Mouse (Mus musculus) liver, postnatal 0 days (tissue): ENCODE results near the gene Mpig6b. TPM values are rescaled to one million over a fixed set of nuclear protein-coding genes. Genes with fewer than 3 reads are reported as not detected.
A peak's percentile ranks its signal among the peaks of the same experiment; 100 is the strongest.

Source experiments
- ATAC-seq: fragments of 200-750 bp; cut with Nextera tagmentation; 2 replicates; pipeline ENCODE4 v1.8.0; 2017; ENCODE audit warnings: mild to moderate bottlenecking, moderate library complexity
- DNase-seq: peaks from one replicate; pipeline ENCODE4 v3.0.0-alpha.2; 2016
- H3K27ac ChIP-seq: fragments of 300-500 bp; sonication (generic); 2 replicates; pipeline ENCODE4 v1.5.1; 2014; ENCODE audit warnings: antibody characterized with exemption, moderate library complexity, mild to moderate bottlenecking, low read depth
- H3K27me3 ChIP-seq: fragments of 300-500 bp; sonication (generic); 2 replicates; pipeline ENCODE4 v1.6.1; 2014; ENCODE audit warnings: low read length, control low read depth, mixed read lengths; ENCODE audit not compliant: insufficient read depth
- H3K36me3 ChIP-seq: fragments of 300-500 bp; sonication (generic); replicated peaks from 2 replicates; pipeline ENCODE4 v1.6.1; 2014; ENCODE audit warnings: mild to moderate bottlenecking, control low read depth, low read length, moderate library complexity, mixed read lengths; ENCODE audit not compliant: insufficient read depth
- H3K4me1 ChIP-seq: fragments of 300-500 bp; sonication (generic); 2 replicates; pipeline ENCODE4 v1.6.1; 2014; ENCODE audit warnings: antibody characterized with exemption, mild to moderate bottlenecking, control low read depth; ENCODE audit not compliant: insufficient read depth
- H3K4me2 ChIP-seq: fragments of 300-500 bp; sonication (generic); 2 replicates; pipeline ENCODE4 v1.6.1; 2014; ENCODE audit warnings: low read depth, mild to moderate bottlenecking, low read length, moderate library complexity, mixed read lengths
- H3K4me3 ChIP-seq: fragments of 300-500 bp; sonication (generic); 2 replicates; pipeline ENCODE4 v1.5.1; 2014; ENCODE audit warnings: low read depth, low read length
- H3K9ac ChIP-seq: fragments of 300-500 bp; sonication (generic); replicated peaks from 2 replicates; pipeline ENCODE4 v1.6.1; 2014; ENCODE audit warnings: mild to moderate bottlenecking, moderate library complexity
- H3K9me3 ChIP-seq: fragments of 300-500 bp; sonication (generic); 2 replicates; pipeline ENCODE4 v1.6.1; 2016; ENCODE audit warnings: mild to moderate bottlenecking, control low read depth, low read length, mixed read lengths
- CTCF ChIP-seq: sonication (generic); IDR thresholded peaks from 2 replicates; pipeline ENCODE4 v1.5.1; 2016; ENCODE audit warnings: antibody characterized with exemption, low read depth
- EP300 ChIP-seq: IDR thresholded peaks from 2 replicates; pipeline ENCODE4 v1.6.1; 2016; ENCODE audit warnings: antibody characterized with exemption, low read depth, mild to moderate bottlenecking
- WGBS: fragments of 180-500 bp; shearing (Covaris S2); extraction: QIAGEN DNeasy Blood & Tissue Kit; methylation state at CpG from one replicate; pipeline ENCODE4 v1.1.7; 2014; ENCODE audit not compliant: insufficient replicate concordance; 5-methylcytosine and 5-hydroxymethylcytosine counted together
- polyA plus RNA-seq: library from polyadenylated mRNA; unstranded; fragments of >200 nt; fragmentation: Nextera tagmentation; extraction: Ambion mirVana; gene quantifications from 2 replicates; pipeline ENCODE4 v1.2.1, GENCODE M21; 2015

The Mpig6b gene
- polyA plus RNA-seq, 1 experiment from 2014 or later, result 6.5 TPM

DNA sequence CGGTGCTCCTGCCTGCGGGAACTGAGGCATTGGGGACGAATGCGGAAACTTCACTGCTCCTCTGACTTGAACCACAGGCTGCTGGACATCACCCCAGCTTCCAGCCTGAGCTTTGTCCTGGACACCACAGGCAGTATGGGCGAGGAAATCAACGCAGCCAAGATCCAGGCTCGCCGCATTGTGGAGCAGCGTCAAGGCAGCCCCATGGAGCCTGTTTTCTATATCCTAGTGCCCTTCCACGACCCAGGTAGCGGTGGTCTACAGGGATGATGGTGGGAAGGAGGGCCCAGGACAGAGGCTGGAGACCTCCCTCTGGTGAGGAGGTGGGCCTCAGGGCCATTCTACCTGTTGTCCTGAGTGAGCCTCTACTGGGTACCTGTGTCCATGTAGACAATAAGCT is 46.1 kb downstream of the Mpig6b start:
- Histone ChIP-seq H3K36me3 (peaks cover 17% of the 10 kb centered on the region), H3K4me1 (peaks cover 25% of the 10 kb centered on the region), H3K27me3 (0 out of 2 replicates have a peak, but pooled peaks cover 3% of the 10 kb centered on the region), H3K4me3 (no peak overlapping the region), H3K27ac (no peak overlapping the region), H3K9me3 (no peaks in the 10 kb centered on the region), H3K9ac (no peak overlapping the region), H3K4me2 (no peak overlapping the region)
- DNase-seq (peak; percentile 13), ATAC-seq (no peak)
- TF ChIP-seq EP300 (no peak), CTCF (no peak)
- 81% methylated on average over 11 of the region's 11 CpGs for WGBS

DNA sequence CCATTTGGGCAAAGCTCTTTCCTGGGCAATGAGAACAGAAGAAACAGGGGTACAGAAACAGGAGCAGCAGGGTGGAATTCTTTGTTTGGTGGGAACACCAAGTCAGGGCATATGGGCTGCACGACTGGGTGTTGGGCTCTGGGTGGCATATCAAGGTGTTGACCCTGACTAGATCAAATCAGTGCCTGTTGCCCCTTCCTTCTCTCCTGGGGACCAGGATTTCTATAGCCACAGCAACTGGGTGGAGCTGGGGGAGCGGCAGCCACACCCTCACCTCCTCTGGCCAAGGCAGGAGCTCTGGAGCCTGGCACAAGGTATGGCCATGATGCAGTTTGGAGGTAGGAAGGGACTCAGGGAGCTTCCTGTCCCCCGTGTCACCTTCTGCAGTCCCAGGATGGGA is 47.8 kb downstream of the Mpig6b start:
- no peak overlapping the region for H3K4me3 ChIP-seq
- TF ChIP-seq EP300 (no peak), CTCF (no peak)
- H3K4me1 ChIP-seq, result peaks cover 12% of the 10 kb centered on the region
- 0 out of 2 replicates have a peak, but pooled peaks cover under 1% of the 10 kb centered on the region for H3K27me3 ChIP-seq
- H3K9me3 ChIP-seq, result no peaks in the 10 kb centered on the region
- ATAC-seq, result no peak
- no peak overlapping the region for H3K9ac ChIP-seq
- H3K36me3 ChIP-seq, result peaks cover 34% of the 10 kb centered on the region
- 73% methylated on average over 3 of the region's 3 CpGs for WGBS
- H3K27ac ChIP-seq, result no peak overlapping the region
- no peak overlapping the region for H3K4me2 ChIP-seq
- DNase-seq, result peak; percentile 11

DNA sequence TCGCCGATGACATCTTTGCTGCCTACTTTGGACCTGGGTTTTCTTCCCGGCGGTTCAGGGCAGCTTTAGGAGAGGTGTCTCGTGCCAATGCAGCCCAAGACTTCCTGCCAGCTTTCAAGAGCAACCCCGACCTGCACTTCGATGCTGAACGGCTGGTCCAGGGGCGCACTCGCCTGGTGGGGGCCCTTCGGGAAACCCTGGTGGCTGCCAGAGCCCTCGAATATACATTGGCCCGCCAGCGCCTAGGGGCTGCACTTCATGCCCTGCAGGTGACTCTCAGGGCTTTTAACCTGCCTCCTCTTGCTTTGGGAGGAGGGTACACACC is 48.3 kb downstream of the Mpig6b start:
- Histone ChIP-seq H3K4me1 (peaks cover 10% of the 10 kb centered on the region), H3K27ac (no peak overlapping the region), H3K36me3 (peaks cover 39% of the 10 kb centered on the region), H3K27me3 (no peaks in the 10 kb centered on the region), H3K4me2 (no peak overlapping the region), H3K9me3 (no peaks in the 10 kb centered on the region), H3K9ac (no peak overlapping the region), H3K4me3 (no peak overlapping the region)
- WGBS, result 71% methylated on average over 14 of the region's 14 CpGs
- DNase-seq (peak; percentile 15), ATAC-seq (no peak)
- TF ChIP-seq EP300 (no peak), CTCF (no peak)

- Histone ChIP-seq H3K9me3 (no peaks in the 10 kb centered on the region), H3K36me3 (peaks cover 45% of the 10 kb centered on the region), H3K27me3 (no peaks in the 10 kb centered on the region), H3K4me1 (peaks cover 10% of the 10 kb centered on the region), H3K9ac (no peak overlapping the region), H3K4me2 (no peak overlapping the region), H3K4me3 (no peak overlapping the region), H3K27ac (no peak overlapping the region)
- ATAC-seq (peak; percentile 8; the same call in 1 of the 2 replicates), DNase-seq (peak; percentile 18)
- WGBS, result 75% methylated on average over 10 of the region's 10 CpGs
- TF ChIP-seq CTCF, result no peak
- TF ChIP-seq EP300, result no peak
Observed at GRCm38 (mm10) chr17:35016791-35017705, 48.9 kb downstream of the Mpig6b start.

DNA sequence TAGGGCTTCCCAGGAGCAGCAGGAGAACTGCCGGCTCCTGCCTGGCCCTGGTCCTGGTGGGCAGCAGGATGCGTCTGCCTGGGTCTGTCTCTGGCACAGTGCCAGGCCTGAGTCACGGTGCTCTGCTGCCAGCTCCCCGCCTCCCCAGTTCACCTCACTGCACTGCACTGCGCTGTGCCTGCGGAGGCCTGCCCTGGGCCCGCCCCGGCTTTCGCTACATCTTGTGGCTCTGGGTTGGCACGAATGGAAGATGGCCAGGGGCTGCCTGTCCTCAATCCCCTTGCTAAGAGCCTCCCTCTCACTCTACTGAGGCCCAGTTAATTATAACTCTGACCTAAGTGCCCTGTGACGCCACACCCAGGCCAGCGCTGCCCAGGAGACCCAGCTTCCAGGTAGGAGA is 49.6 kb downstream of the Mpig6b start, which contains the start of gene Vwa7:
Vwa7 (plus strand) TSS at position 204 of the 400 bp plus-strand sequence.
- no peak within 1 kb of the TSS for H3K4me2 ChIP-seq
- ATAC-seq (peak; percentile 37), DNase-seq (peak; percentile 47)
- H3K27ac ChIP-seq, result no peak within 1 kb of the TSS
- H3K27me3 ChIP-seq, result no peaks in the 10 kb centered on the region
- H3K9ac ChIP-seq, result no peak within 1 kb of the TSS
- H3K9me3 ChIP-seq, result no peaks in the 10 kb centered on the region
- 46% methylated on average over 11 of the region's 12 CpGs for WGBS
- H3K4me3 ChIP-seq, result no peak within 1 kb of the TSS
- TF ChIP-seq EP300 (no peak), CTCF (no peak)
- H3K4me1 ChIP-seq, result peaks cover 4% of the 10 kb centered on the region
- peaks cover 52% of the 10 kb centered on the region for H3K36me3 ChIP-seq

DNA sequence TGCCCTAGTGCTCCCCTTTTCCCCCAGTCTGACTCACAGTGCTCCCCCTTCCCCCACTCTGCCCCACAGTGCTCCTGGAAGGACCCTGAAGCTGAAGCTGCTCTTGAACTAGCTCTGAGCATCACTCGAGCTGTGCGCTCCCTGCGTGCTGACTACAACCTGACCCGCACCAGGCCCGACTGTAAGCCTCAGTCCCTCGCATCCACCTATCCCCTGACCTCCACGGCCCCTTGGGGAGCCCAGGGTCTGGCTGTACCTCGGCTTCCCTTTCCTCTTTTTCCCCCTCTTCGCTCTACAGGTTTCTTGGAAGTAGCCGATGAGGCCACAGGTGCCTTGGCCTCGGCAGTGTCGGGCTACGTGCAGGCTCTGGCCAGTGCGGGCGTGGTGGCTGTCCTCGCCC is 50.7 kb downstream of the Mpig6b start:
- peak; percentile 16 for DNase-seq
- TF ChIP-seq CTCF, result no peak
- TF ChIP-seq EP300, result no peak
- ATAC-seq, result no peak
- no peaks in the 10 kb centered on the region for H3K27me3 ChIP-seq
- H3K4me1 ChIP-seq, result no peaks in the 10 kb centered on the region
- peaks cover 63% of the 10 kb centered on the region for H3K36me3 ChIP-seq
- H3K9ac ChIP-seq, result no peak overlapping the region
- H3K4me3 ChIP-seq, result no peak overlapping the region
- H3K4me2 ChIP-seq, result no peak overlapping the region
- H3K27ac ChIP-seq, result no peak overlapping the region
- 91% methylated on average over 16 of the region's 16 CpGs for WGBS
- no peaks in the 10 kb centered on the region for H3K9me3 ChIP-seq
